Mouse (Mus musculus): ENCODE measurements at regions not wholly inside any gene's neighbourhood (a gene's known extent, or its start where the extent isn't known, plus 50 kb on each side); places are given as distances from the start of the nearest gene placed in this dataset.

GRCm38 (mm10) chr14:24772129-24772528, 285.2 kb downstream of the Rps24 start:
- peak overlapping the region; percentile 26; the same call in 1 of the 2 replicates for H3K27ac ChIP-seq
- no peak for ATAC-seq (ENCODE audit: low FRiP score)
- no peak overlapping the region for H3K9ac ChIP-seq
- no peak overlapping the region for H3K4me3 ChIP-seq
- peaks cover 34% of the 10 kb centered on the region for H3K4me1 ChIP-seq (replicated peaks)
- no peak overlapping the region for H3K4me2 ChIP-seq
- no peaks in the 10 kb centered on the region for H3K27me3 ChIP-seq
- no peaks in the 10 kb centered on the region for H3K9me3 ChIP-seq
- 80% methylated on average over 4 of the region's 4 CpGs for WGBS
- no peaks in the 10 kb centered on the region for H3K36me3 ChIP-seq

DNA sequence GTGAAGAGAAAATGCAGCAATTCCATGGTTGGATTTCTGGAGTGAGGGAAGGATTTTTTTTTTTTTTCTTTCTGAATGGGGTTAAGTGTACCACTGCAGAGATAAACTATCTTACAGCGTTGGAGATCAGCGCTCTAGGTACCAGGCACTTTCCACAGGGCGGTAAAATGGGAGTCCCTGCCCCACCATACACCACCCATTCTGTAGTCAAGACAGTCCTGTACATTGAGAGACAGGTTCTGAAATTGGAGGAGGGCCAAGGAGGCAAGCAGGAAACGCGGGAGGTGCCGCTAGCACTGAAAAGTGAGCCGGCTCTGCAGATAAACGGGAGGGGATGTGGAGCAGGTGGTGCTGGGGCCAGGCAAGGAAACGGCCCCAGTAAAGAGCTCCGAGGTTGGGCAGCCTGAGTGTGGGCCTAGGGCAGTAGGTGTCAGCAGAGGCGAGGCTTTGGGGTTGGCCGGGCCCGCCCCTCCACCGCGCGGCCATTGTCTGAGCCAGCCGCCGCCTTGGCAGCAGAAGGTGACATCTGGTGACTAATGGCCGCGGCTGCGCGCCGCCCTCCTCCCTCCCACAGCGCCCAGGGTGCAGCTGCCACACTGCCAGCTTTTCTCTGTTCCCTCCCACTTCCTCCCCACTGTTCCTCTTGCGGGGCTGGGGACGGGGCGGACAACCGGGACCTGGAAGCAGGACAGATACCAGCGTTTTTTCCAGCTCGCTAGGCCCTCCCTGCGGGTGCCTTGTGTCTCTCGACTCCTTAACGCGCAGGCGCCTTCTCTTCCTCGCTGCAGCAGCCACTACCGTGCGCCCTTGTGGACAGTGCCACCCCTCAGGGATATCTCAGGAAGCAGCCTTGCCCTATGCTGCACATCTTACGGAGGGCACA, 292.1 kb downstream of the Rps24 start:
- ATAC-seq (ENCODE audit: low FRiP score), result peak; percentile 96
- WGBS, result 2% methylated on average over 27 of the region's 39 CpGs

DNA sequence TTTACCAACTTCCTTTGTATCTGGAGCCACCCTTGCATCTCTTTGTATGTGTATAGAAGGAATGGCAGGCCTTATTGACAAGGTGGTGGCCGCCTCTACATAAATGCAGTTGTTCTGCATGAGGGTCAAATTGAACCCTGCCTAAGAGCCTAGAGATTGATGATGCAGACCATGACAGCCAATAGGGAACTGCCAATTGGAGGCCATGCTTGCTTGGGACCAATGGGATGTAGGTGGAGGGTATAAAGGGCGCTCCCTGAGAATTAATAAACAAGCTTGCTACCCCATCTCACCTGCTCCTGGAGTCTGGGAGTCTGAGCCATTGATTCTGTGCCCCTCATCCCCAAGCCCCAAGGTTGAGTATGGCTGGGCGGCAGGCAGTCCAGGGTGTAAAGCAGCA, 294.7 kb downstream of the Rps24 start:
- H3K9ac ChIP-seq, result no peak overlapping the region
- WGBS, result 86% methylated on average over 3 of the region's 3 CpGs

More for the DNA sequence above, 292.1 kb downstream of the Rps24 start:
- no peaks in the 10 kb centered on the region for H3K27me3 ChIP-seq
- H3K9me3 ChIP-seq, result no peaks in the 10 kb centered on the region
- H3K4me2 ChIP-seq, result peak overlapping the region; percentile 52
- H3K27ac ChIP-seq, result peak overlapping the region; percentile 97
- H3K4me3 ChIP-seq, result peak overlapping the region; percentile 30
- peak overlapping the region; percentile 63 for H3K9ac ChIP-seq
- H3K4me1 ChIP-seq (replicated peaks), result peaks cover 32% of the 10 kb centered on the region
- no peaks in the 10 kb centered on the region for H3K36me3 ChIP-seq

DNA sequence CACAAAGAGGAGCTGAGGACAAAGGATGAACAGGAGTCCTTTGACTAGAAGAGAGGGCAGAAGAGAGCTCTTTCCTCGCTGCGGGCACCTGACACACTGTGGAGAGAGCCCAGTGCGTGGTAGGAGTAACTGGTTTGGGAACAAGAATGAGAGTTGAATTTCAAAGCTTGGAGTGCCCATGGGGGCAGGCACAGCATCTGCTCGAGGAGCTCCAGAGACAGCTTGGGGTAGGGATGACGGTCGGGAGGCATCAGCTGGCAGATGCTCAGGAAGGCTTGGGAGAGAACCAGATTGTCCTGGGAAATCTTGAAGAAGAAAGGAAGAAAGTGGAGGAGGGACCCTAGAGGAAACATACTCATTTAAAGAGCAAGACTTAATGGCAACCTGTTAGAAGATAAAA, 297.0 kb downstream of the Rps24 start:
- Histone ChIP-seq H3K27me3 (no peaks in the 10 kb centered on the region), H3K9me3 (no peaks in the 10 kb centered on the region), H3K36me3 (no peaks in the 10 kb centered on the region), H3K4me1 (replicated peaks) (peaks cover 19% of the 10 kb centered on the region), H3K4me3 (no peak overlapping the region), H3K27ac (no peak overlapping the region), H3K4me2 (no peak overlapping the region), H3K9ac (no peak overlapping the region)
- no peak for ATAC-seq (ENCODE audit: low FRiP score)
- WGBS, result 53% methylated on average over 6 of the region's 6 CpGs

More for the DNA sequence above, 294.7 kb downstream of the Rps24 start:
- ATAC-seq (ENCODE audit: low FRiP score), result no peak
- H3K27ac ChIP-seq, result no peak overlapping the region
- no peak overlapping the region for H3K4me3 ChIP-seq
- no peaks in the 10 kb centered on the region for H3K36me3 ChIP-seq
- H3K4me2 ChIP-seq, result no peak overlapping the region
- H3K9me3 ChIP-seq, result no peaks in the 10 kb centered on the region
- H3K4me1 ChIP-seq (replicated peaks), result peaks cover 32% of the 10 kb centered on the region
- H3K27me3 ChIP-seq, result no peaks in the 10 kb centered on the region

GRCm38 (mm10) chr14:24785452-24785851, 298.5 kb downstream of the Rps24 start:
- no peaks in the 10 kb centered on the region for H3K9me3 ChIP-seq
- H3K36me3 ChIP-seq, result no peaks in the 10 kb centered on the region
- H3K4me2 ChIP-seq, result no peak overlapping the region
- no peak overlapping the region for H3K27ac ChIP-seq
- no peaks in the 10 kb centered on the region for H3K27me3 ChIP-seq
- peaks cover 5% of the 10 kb centered on the region for H3K4me1 ChIP-seq (replicated peaks)
- no peak overlapping the region for H3K4me3 ChIP-seq
- H3K9ac ChIP-seq, result no peak overlapping the region
- no peak for ATAC-seq (ENCODE audit: low FRiP score)
- 91% methylated on average over 5 of the region's 5 CpGs for WGBS

- H3K4me3 ChIP-seq, result no peak overlapping the region
- H3K9me3 ChIP-seq, result no peaks in the 10 kb centered on the region
- no peak overlapping the region for H3K27ac ChIP-seq
- no peaks in the 10 kb centered on the region for H3K36me3 ChIP-seq
- ATAC-seq (ENCODE audit: low FRiP score), result no peak
- peaks cover 11% of the 10 kb centered on the region; the same call in 1 of the 2 replicates for H3K4me1 ChIP-seq (replicated peaks)
- 40% methylated on average over 10 of the region's 10 CpGs for WGBS
- H3K4me2 ChIP-seq, result no peak overlapping the region
- H3K9ac ChIP-seq, result no peak overlapping the region
- no peaks in the 10 kb centered on the region for H3K27me3 ChIP-seq
Measured at GRCm38 (mm10) chr14:24793375-24794285, 306.7 kb downstream of the Rps24 start.

GRCm38 (mm10) chr14:24794359-24794845, 307.5 kb downstream of the Rps24 start:
- Histone ChIP-seq H3K9ac (no peak overlapping the region), H3K27ac (no peak overlapping the region), H3K4me2 (no peak overlapping the region), H3K9me3 (no peaks in the 10 kb centered on the region), H3K36me3 (no peaks in the 10 kb centered on the region), H3K27me3 (no peaks in the 10 kb centered on the region), H3K4me1 (replicated peaks) (peaks cover 11% of the 10 kb centered on the region; the same call in 1 of the 2 replicates), H3K4me3 (no peak overlapping the region)
- WGBS, result 73% methylated on average over 12 of the region's 12 CpGs
- ATAC-seq (ENCODE audit: low FRiP score), result no peak

DNA sequence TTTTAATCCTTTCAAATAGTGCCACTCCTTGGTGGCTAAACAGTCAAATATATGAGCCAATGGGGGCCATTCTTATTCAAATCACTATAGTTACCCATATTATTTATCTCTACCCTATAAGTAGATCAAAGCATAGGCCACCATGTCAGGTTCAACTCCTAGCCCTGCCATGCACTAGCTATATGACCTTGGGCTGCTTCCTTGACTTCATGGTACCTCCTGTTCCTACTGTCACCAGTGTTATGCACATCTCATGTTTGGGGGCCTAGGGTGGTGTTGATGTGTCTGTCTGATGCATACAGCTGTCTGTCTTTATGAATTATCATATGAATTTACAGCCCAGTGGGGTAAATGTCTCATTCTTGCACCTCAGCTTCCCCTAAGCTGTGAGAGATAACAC, 310.6 kb downstream of the Rps24 start:
- no peak for ATAC-seq (ENCODE audit: low FRiP score)
- Histone ChIP-seq H3K36me3 (no peaks in the 10 kb centered on the region), H3K27ac (no peak overlapping the region), H3K27me3 (no peaks in the 10 kb centered on the region), H3K9me3 (no peaks in the 10 kb centered on the region), H3K4me1 (replicated peaks) (peaks cover 11% of the 10 kb centered on the region; the same call in 1 of the 2 replicates), H3K9ac (no peak overlapping the region), H3K4me2 (no peak overlapping the region), H3K4me3 (no peak overlapping the region)

- H3K4me1 ChIP-seq (replicated peaks), result peaks cover 11% of the 10 kb centered on the region; the same call in 1 of the 2 replicates
- 84% methylated on average over 4 of the region's 4 CpGs for WGBS
- no peak overlapping the region for H3K4me3 ChIP-seq
- no peaks in the 10 kb centered on the region for H3K36me3 ChIP-seq
- H3K27ac ChIP-seq, result no peak overlapping the region
- H3K27me3 ChIP-seq, result no peaks in the 10 kb centered on the region
- no peak for ATAC-seq (ENCODE audit: low FRiP score)
- no peak overlapping the region for H3K4me2 ChIP-seq
- H3K9ac ChIP-seq, result no peak overlapping the region
- no peaks in the 10 kb centered on the region for H3K9me3 ChIP-seq
Measured at GRCm38 (mm10) chr14:24798066-24798465, 311.1 kb downstream of the Rps24 start.

DNA sequence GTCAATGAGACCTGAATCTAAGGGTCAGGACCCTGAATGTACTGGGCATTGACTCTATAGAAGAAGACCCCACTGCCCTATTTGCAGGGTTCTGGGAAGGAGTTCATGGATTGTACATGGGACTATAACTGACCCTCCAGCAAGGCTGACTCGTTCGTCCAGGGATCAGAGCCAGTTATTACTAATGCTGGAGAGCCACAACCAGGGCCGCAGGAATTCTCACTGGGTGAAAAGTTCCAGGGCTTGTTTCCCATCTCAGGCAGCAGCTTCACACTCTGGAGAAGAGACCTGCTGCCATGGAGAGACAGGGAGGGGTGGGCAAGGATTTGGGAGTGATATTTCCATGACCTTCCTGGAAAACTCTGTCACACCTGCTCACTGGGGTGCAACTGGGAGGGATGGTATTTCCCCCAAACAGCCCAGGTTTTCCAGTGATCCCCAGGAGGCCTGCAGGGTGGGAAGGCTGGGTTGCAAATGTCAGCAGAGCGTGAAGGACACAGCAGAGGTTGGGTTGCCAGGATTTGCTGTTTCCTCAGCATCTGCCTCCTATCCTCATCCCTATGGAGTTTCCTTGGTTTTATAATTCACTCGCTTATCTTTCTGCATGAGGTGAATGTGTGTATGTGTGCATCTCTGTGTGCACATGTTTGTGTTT, 316.2 kb downstream of the Rps24 start:
- H3K4me1 ChIP-seq (replicated peaks), result peaks cover 6% of the 10 kb centered on the region; the same call in 1 of the 2 replicates
- H3K36me3 ChIP-seq, result no peaks in the 10 kb centered on the region
- no peak for ATAC-seq (ENCODE audit: low FRiP score)
- no peak overlapping the region for H3K9ac ChIP-seq
- H3K27ac ChIP-seq, result no peak overlapping the region
- H3K4me2 ChIP-seq, result no peak overlapping the region
- WGBS, result 84% methylated on average over 5 of the region's 5 CpGs
- no peaks in the 10 kb centered on the region for H3K9me3 ChIP-seq
- no peak overlapping the region for H3K4me3 ChIP-seq
- no peaks in the 10 kb centered on the region; the same call in 1 of the 2 replicates for H3K27me3 ChIP-seq

- Histone ChIP-seq H3K27me3 (no peaks in the 10 kb centered on the region; the same call in none of the 2 replicates), H3K27ac (no peak overlapping the region), H3K4me2 (no peak overlapping the region), H3K4me3 (no peak overlapping the region), H3K36me3 (no peaks in the 10 kb centered on the region), H3K4me1 (replicated peaks) (peaks cover 6% of the 10 kb centered on the region; the same call in 1 of the 2 replicates), H3K9ac (no peak overlapping the region), H3K9me3 (no peaks in the 10 kb centered on the region)
- ATAC-seq (ENCODE audit: low FRiP score), result no peak
- WGBS, result 10% methylated on average over 7 of the region's 7 CpGs
Measured at GRCm38 (mm10) chr14:24807061-24807460, 320.1 kb downstream of the Rps24 start.

Data from hindbrain, embryonic 13.5 days (tissue).